Mouse (Mus musculus) forebrain, embryonic 14.5 days (tissue): ENCODE data around the gene Mmp27. TPM values are rescaled to one million over a fixed set of nuclear protein-coding genes. Genes with fewer than 3 reads are reported as not detected.

Source experiments
- polyA plus RNA-seq: library from polyadenylated mRNA; unstranded; fragments of >200 nt; fragmentation: Nextera tagmentation; extraction: Ambion mirVana; gene quantifications from 2 replicates; pipeline ENCODE4 v1.2.1, GENCODE M21; 2014

The Mmp27 gene
- polyA plus RNA-seq, 1 experiment from 2014 or later = not detected

Other genes with a start within 250 kb of the Mmp27 start
- not detected in 2 replicates for gene Mmp12, start 227.0 kb upstream of the Mmp27 start, polyA plus RNA-seq
- not detected in 2 replicates for gene Mmp1b, start 183.3 kb upstream of the Mmp27 start, polyA plus RNA-seq
- not detected in 2 replicates for gene Mmp3, start 125.6 kb upstream of the Mmp27 start, polyA plus RNA-seq
- not detected in 2 replicates for gene Mmp10, start 69.0 kb upstream of the Mmp27 start, polyA plus RNA-seq
- gene Mmp8, start 12.9 kb upstream of the Mmp27 start, polyA plus RNA-seq = not detected in 2 replicates
- gene Mmp20, start 56.8 kb downstream of the Mmp27 start, polyA plus RNA-seq = not detected in 2 replicates
- gene Mmp7, start 120.7 kb downstream of the Mmp27 start, polyA plus RNA-seq = not detected in 2 replicates
- 40.7 and 43.9 TPM in 2 replicates for gene Tmem123, start 192.6 kb downstream of the Mmp27 start, polyA plus RNA-seq